Mouse (Mus musculus) heart, embryonic 14.5 days (tissue): ENCODE data around the gene Itgb4. TPM values are rescaled to one million over a fixed set of nuclear protein-coding genes. Genes with fewer than 3 reads are reported as not detected.

ENCODE experiments used
- ATAC-seq: fragments of 200-750 bp; cut with Nextera tagmentation; 2 replicates; pipeline ENCODE4 v1.8.0; 2017; ENCODE audit warnings: low read depth, moderate TSS enrichment; ENCODE audit not compliant: insufficient number of reproducible peaks, insufficient read depth, low FRiP score
- H3K27ac ChIP-seq, 2 experiments: fragments of 200-500 bp in 1 of 2; fragments of 300-500 bp in 1 of 2; sonication (generic) in 1 of 2; replicated peaks in 1 of 2; 2 replicates each; pipeline ENCODE4 v1.5.1; 2012 to 2014; ENCODE audit warnings: low read depth in 2 of 2, low read length in 2 of 2, control low read depth in 1 of 2, mild to moderate bottlenecking in 1 of 2, mixed read lengths in 1 of 2; ENCODE audit not compliant: control insufficient read depth in 1 of 2, insufficient read depth in 1 of 2
- H3K27me3 ChIP-seq: fragments of 300-500 bp; sonication (generic); 2 replicates; pipeline ENCODE4 v1.6.1; 2014; ENCODE audit warnings: mild to moderate bottlenecking, low read length, control low read depth; ENCODE audit not compliant: control insufficient read depth, insufficient read depth
- H3K36me3 ChIP-seq: fragments of 300-500 bp; sonication (generic); 2 replicates; pipeline ENCODE4 v1.6.1; 2014; ENCODE audit warnings: mild to moderate bottlenecking, control low read depth, low read length, mixed read lengths; ENCODE audit not compliant: control insufficient read depth, insufficient read depth
- H3K4me1 ChIP-seq, 2 experiments: fragments of 200-500 bp in 1 of 2; fragments of 300-500 bp in 1 of 2; sonication (generic) in 1 of 2; 2 replicates each; pipeline ENCODE4 v1.6.1; 2012 to 2014; ENCODE audit warnings: low read length in 2 of 2, control low read depth in 1 of 2, mixed read lengths in 1 of 2; ENCODE audit not compliant: control insufficient read depth in 2 of 2, insufficient read depth in 2 of 2
- H3K4me2 ChIP-seq: fragments of 300-500 bp; sonication (generic); 2 replicates; pipeline ENCODE4 v1.6.1; 2014; ENCODE audit warnings: mild to moderate bottlenecking, low read length
- H3K4me3 ChIP-seq, 2 experiments: fragments of 200-500 bp in 1 of 2; fragments of 300-500 bp in 1 of 2; sonication (generic) in 1 of 2; 2 replicates each; pipeline ENCODE4 v1.5.1; 2012 to 2014; ENCODE audit warnings: low read length in 2 of 2, mild to moderate bottlenecking in 2 of 2, control low read depth in 1 of 2, low read depth in 1 of 2, moderate library complexity in 1 of 2; ENCODE audit not compliant: control insufficient read depth in 1 of 2, insufficient read depth in 1 of 2
- H3K9ac ChIP-seq: fragments of 300-500 bp; sonication (generic); 2 replicates; pipeline ENCODE4 v1.6.1; 2014; ENCODE audit warnings: mild to moderate bottlenecking, low read length
- H3K9me3 ChIP-seq: fragments of 300-500 bp; sonication (generic); 2 replicates; pipeline ENCODE4 v1.6.1; 2016; ENCODE audit warnings: low read length, control low read depth; ENCODE audit not compliant: control insufficient read depth
- WGBS: fragments of 180-500 bp; shearing (Covaris S2); extraction: QIAGEN DNeasy Blood & Tissue Kit; methylation state at CpG from one replicate; pipeline ENCODE4 v1.1.7; 2014; 5-methylcytosine and 5-hydroxymethylcytosine counted together
- polyA plus RNA-seq: library from polyadenylated mRNA; unstranded; fragments of >200 nt; fragmentation: Nextera tagmentation; extraction: Ambion mirVana; gene quantifications from 2 replicates; pipeline ENCODE4 v1.2.1, GENCODE M21; 2014

The Itgb4 gene
- polyA plus RNA-seq, 1 experiment from 2014 or later, result 0.93 TPM

- H3K4me2 ChIP-seq, result no peak overlapping the region
- no peak overlapping the region for H3K9ac ChIP-seq
- H3K36me3 ChIP-seq, result no peaks in the 10 kb centered on the region
- peaks cover 7% of the 10 kb centered on the region; the same call in 1 of the 2 replicates for H3K27me3 ChIP-seq
- H3K27ac ChIP-seq, result no peak overlapping the region
- H3K4me3 ChIP-seq, result no peak overlapping the region
- WGBS, result 69% methylated on average over 4 of the region's 4 CpGs
- ATAC-seq, result no peak
- H3K4me1 ChIP-seq, result no peaks in the 10 kb centered on the region; a peak in 1 of 4 replicates
- H3K9me3 ChIP-seq, result no peaks in the 10 kb centered on the region
These were observed 22.5 kb downstream of the Itgb4 start for GRCm38 (mm10) chr11:115997047-115997446.

- Histone ChIP-seq H3K4me2 (no peak overlapping the region), H3K36me3 (no peaks in the 10 kb centered on the region), H3K9me3 (no peaks in the 10 kb centered on the region), H3K9ac (no peak overlapping the region), H3K27ac (no peak overlapping the region), H3K4me1 (no peaks in the 10 kb centered on the region; a peak in 1 of 4 replicates), H3K27me3 (peaks cover 7% of the 10 kb centered on the region; the same call in 1 of the 2 replicates), H3K4me3 (no peak overlapping the region)
- 71% methylated on average over 5 of the region's 5 CpGs for WGBS
- no peak for ATAC-seq
These were observed 23.2 kb downstream of the Itgb4 start for GRCm38 (mm10) chr11:115997662-115998061.

GRCm38 (mm10) chr11:115999027-115999426, 24.5 kb downstream of the Itgb4 start:
- H3K4me2 ChIP-seq, result no peak overlapping the region
- ATAC-seq, result no peak
- WGBS, result 57% methylated on average over 7 of the region's 7 CpGs

GRCm38 (mm10) chr11:115999538-116000143, 25.1 kb downstream of the Itgb4 start:
- Histone ChIP-seq H3K27ac (no peak overlapping the region), H3K4me2 (peak overlapping the region; percentile 34), H3K9me3 (no peaks in the 10 kb centered on the region), H3K27me3 (peaks cover 7% of the 10 kb centered on the region; the same call in 1 of the 2 replicates), H3K36me3 (no peaks in the 10 kb centered on the region), H3K4me3 (no peak overlapping the region), H3K9ac (no peak overlapping the region), H3K4me1 (peaks cover 2 to 4% of the 10 kb centered on the region in 2 experiments; a peak in 3 of 4 replicates)
- 14% methylated on average over 14 of the region's 14 CpGs for WGBS
- ATAC-seq, result no peak

More at GRCm38 (mm10) chr11:115999027-115999426, 24.5 kb downstream of the Itgb4 start:
- H3K9me3 ChIP-seq, result no peaks in the 10 kb centered on the region
- no peaks in the 10 kb centered on the region; a peak in 1 of 4 replicates for H3K4me1 ChIP-seq
- no peak overlapping the region for H3K9ac ChIP-seq
- no peak overlapping the region for H3K27ac ChIP-seq
- peaks cover 7% of the 10 kb centered on the region; the same call in 1 of the 2 replicates for H3K27me3 ChIP-seq
- H3K36me3 ChIP-seq, result no peaks in the 10 kb centered on the region
- H3K4me3 ChIP-seq, result no peak overlapping the region

- H3K27me3 ChIP-seq, result peaks cover 7% of the 10 kb centered on the region; the same call in 1 of the 2 replicates
- no peak overlapping the region for H3K9ac ChIP-seq
- WGBS, result 52% methylated on average over 10 of the region's 10 CpGs
- peaks cover 8 to 13% of the 10 kb centered on the region in 2 experiments for H3K4me1 ChIP-seq
- no peak overlapping the region for H3K4me3 ChIP-seq
- no peak for ATAC-seq
- H3K27ac ChIP-seq, result no peak overlapping the region
- H3K9me3 ChIP-seq, result no peaks in the 10 kb centered on the region
- H3K36me3 ChIP-seq, result no peaks in the 10 kb centered on the region
- H3K4me2 ChIP-seq, result no peak overlapping the region
These were observed 26.1 kb downstream of the Itgb4 start for GRCm38 (mm10) chr11:116000607-116001006.

- no peak overlapping the region for H3K9ac ChIP-seq
- WGBS, result 65% methylated on average over 6 of the region's 6 CpGs
- peaks cover 10 to 17% of the 10 kb centered on the region in 2 experiments for H3K4me1 ChIP-seq
- no peak for ATAC-seq
- H3K27me3 ChIP-seq, result peaks cover 7% of the 10 kb centered on the region; the same call in 1 of the 2 replicates
- peaks cover 2% of the 10 kb centered on the region; the same call in 1 of the 2 replicates for H3K36me3 ChIP-seq
- H3K9me3 ChIP-seq, result no peaks in the 10 kb centered on the region
- H3K27ac ChIP-seq, result no peak overlapping the region
- H3K4me2 ChIP-seq, result no peak overlapping the region
- no peak overlapping the region for H3K4me3 ChIP-seq
These were observed 27.2 kb downstream of the Itgb4 start for GRCm38 (mm10) chr11:116001725-116002124.

- H3K4me3 ChIP-seq, result no peak overlapping the region
- ATAC-seq, result no peak
- no peak overlapping the region for H3K4me2 ChIP-seq
- H3K9ac ChIP-seq, result no peak overlapping the region
- 90% methylated on average over 3 of the region's 3 CpGs for WGBS
- H3K36me3 ChIP-seq, result peaks cover 13% of the 10 kb centered on the region
- no peaks in the 10 kb centered on the region for H3K9me3 ChIP-seq
- H3K4me1 ChIP-seq, result peaks cover 10 to 17% of the 10 kb centered on the region in 2 experiments
- no peak overlapping the region for H3K27ac ChIP-seq
- peaks cover 7% of the 10 kb centered on the region; the same call in 1 of the 2 replicates for H3K27me3 ChIP-seq
These were observed 28.4 kb downstream of the Itgb4 start for GRCm38 (mm10) chr11:116002894-116003293.
